Mouse (Mus musculus): Measurements from ENCODE around the gene Psmb10. TPM values are rescaled to one million over a fixed set of nuclear protein-coding genes. Genes with fewer than 3 reads are reported as not detected.
"Not testable (repeated sequence)": the region's sequence is repeated elsewhere in the genome, so short reads cannot be mapped to it uniquely, and the experiment has no call there.

Gene Psmb10
- 73.5 TPM for polyA plus RNA-seq (2012; fragmentation: generic; extraction: Trizol)
- long read RNA-seq, experiment 1, transcript Psmb10-201 (8 exons, 1,311 nt), result major isoform, 14 of 23 reads
- long read RNA-seq, experiment 1, partial matches to known transcripts, result 2 of 23 reads
- long read RNA-seq, experiment 1, other reads (novel, unspliced or antisense), result 1 of 23 reads
- long read RNA-seq, experiment 2, transcript Psmb10-201 (8 exons, 1,311 nt), result major isoform, 6 of 10 reads
- long read RNA-seq, experiment 2, partial matches to known transcripts, result 0 of 10 reads
- long read RNA-seq, experiment 2, other reads (novel, unspliced or antisense), result 0 of 10 reads

DNA sequence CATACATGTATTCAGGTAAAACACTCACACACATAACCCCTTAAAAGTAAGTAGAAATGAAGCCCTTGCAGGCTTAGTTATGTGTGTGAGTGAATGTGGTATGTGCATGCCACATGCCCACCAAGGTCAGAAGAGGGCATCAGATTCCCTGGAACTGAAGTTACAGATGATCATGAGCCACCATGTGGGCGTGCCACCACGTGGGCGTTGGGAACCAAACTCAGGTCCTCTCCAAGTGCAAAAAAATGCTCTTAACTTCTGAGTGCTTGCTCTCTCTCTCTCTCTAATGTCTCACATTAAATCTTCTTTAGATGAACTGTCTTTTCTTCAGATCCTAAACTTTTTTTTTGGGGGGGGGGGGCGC lies at the start of gene Psmb10:
TSS of gene Psmb10 (minus strand) at position 139 of the 364 bp plus-strand sequence.
- H3ac ChIP-seq (ENCODE audit: control insufficient read depth, insufficient read length, low read depth), result peak within 1 kb of the TSS; percentile 79
- TF ChIP-seq MYOG (IDR thresholded peaks at IDR 0.05; ENCODE audit: control insufficient read depth, extremely low read depth, insufficient read length), result no peak
- peak; percentile 71 for TF ChIP-seq USF1 (IDR thresholded peaks at IDR 0.05; ENCODE audit: low read depth)
- no peak for TF ChIP-seq CTCF (IDR thresholded peaks at IDR 0.05; ENCODE audit: control insufficient read depth, insufficient read depth, insufficient read length)
- no peak for TF ChIP-seq FOSL1 (IDR thresholded peaks at IDR 0.05; ENCODE audit: insufficient read depth, low read length, poor library complexity, severe bottlenecking)
- TF ChIP-seq MAX (IDR thresholded peaks at IDR 0.05), result peak; percentile 95
- H3K4me3 ChIP-seq (ENCODE audit: insufficient read depth, poor library complexity, severe bottlenecking), result peak within 1 kb of the TSS; percentile 71
- peaks cover 34% of the 10 kb centered on the region for H3K36me3 ChIP-seq (ENCODE audit: control insufficient read depth, insufficient read depth)
- H3K79me2 ChIP-seq (ENCODE audit: control insufficient read depth, insufficient read depth), result no peaks in the 10 kb centered on the region
- no peaks in the 10 kb centered on the region for H3K27me3 ChIP-seq (ENCODE audit: control insufficient read depth, insufficient read depth, insufficient read length)
- peaks cover 2% of the 10 kb centered on the region for H3K79me3 ChIP-seq (ENCODE audit: low read depth)

GRCm38 (mm10) chr8:105983406-105983805 lies 45.2 kb upstream of the Psmb10 start:
- H3K36me3 ChIP-seq (ENCODE audit: control insufficient read depth, insufficient read depth); H3K4me3 ChIP-seq (ENCODE audit: insufficient read depth, poor library complexity, severe bottlenecking); H3K79me3 ChIP-seq (ENCODE audit: low read depth); H3ac ChIP-seq (ENCODE audit: control insufficient read depth, insufficient read length, low read depth); H3K79me2 ChIP-seq (ENCODE audit: control insufficient read depth, insufficient read depth): not testable (repeated sequence)
- H3K27me3 ChIP-seq (ENCODE audit: control insufficient read depth, insufficient read depth, insufficient read length), result peaks cover 20% of the 10 kb centered on the region

- Histone ChIP-seq H3K36me3 (ENCODE audit: control insufficient read depth, insufficient read depth) (no peaks in the 10 kb centered on the region), H3K4me3 (ENCODE audit: insufficient read depth, poor library complexity, severe bottlenecking) (no peak overlapping the region), H3K27me3 (ENCODE audit: control insufficient read depth, insufficient read depth, insufficient read length) (peaks cover 18% of the 10 kb centered on the region), H3K79me3 (ENCODE audit: low read depth) (no peaks in the 10 kb centered on the region), H3K79me2 (ENCODE audit: control insufficient read depth, insufficient read depth) (no peaks in the 10 kb centered on the region), H3ac (ENCODE audit: control insufficient read depth, insufficient read length, low read depth) (no peak overlapping the region)
- TF ChIP-seq MAX (IDR thresholded peaks at IDR 0.05) (no peak), FOSL1 (IDR thresholded peaks at IDR 0.05; ENCODE audit: insufficient read depth, low read length, poor library complexity, severe bottlenecking) (no peak), CTCF (IDR thresholded peaks at IDR 0.05; ENCODE audit: control insufficient read depth, insufficient read depth, insufficient read length) (no peak), CEBPB (IDR thresholded peaks at IDR 0.05; ENCODE audit: low read depth) (no peak), MYOD1 (IDR thresholded peaks at IDR 0.05; ENCODE audit: control insufficient read depth, insufficient read length, low read depth) (no peak), MYOG (IDR thresholded peaks at IDR 0.05; ENCODE audit: control insufficient read depth, extremely low read depth, insufficient read length) (no peak), USF1 (IDR thresholded peaks at IDR 0.05; ENCODE audit: low read depth) (no peak)
These were observed 42.9 kb upstream of the Psmb10 start for GRCm38 (mm10) chr8:105981146-105981545.

GRCm38 (mm10) chr8:105979325-105979724 lies 41.1 kb upstream of the Psmb10 start, which contains the start of gene Dpep3:
Gene Dpep3, minus strand, starts transcription at chr8:105979429.
- Histone ChIP-seq H3K4me3 (ENCODE audit: insufficient read depth, poor library complexity, severe bottlenecking) (no peak within 1 kb of the TSS), H3K79me3 (ENCODE audit: low read depth) (no peaks in the 10 kb centered on the region), H3K36me3 (ENCODE audit: control insufficient read depth, insufficient read depth) (no peaks in the 10 kb centered on the region), H3K27me3 (ENCODE audit: control insufficient read depth, insufficient read depth, insufficient read length) (peaks cover 8% of the 10 kb centered on the region), H3ac (ENCODE audit: control insufficient read depth, insufficient read length, low read depth) (no peak within 1 kb of the TSS), H3K79me2 (ENCODE audit: control insufficient read depth, insufficient read depth) (no peaks in the 10 kb centered on the region)
- TF ChIP-seq FOSL1 (IDR thresholded peaks at IDR 0.05; ENCODE audit: insufficient read depth, low read length, poor library complexity, severe bottlenecking), result no peak
- no peak for TF ChIP-seq CTCF (IDR thresholded peaks at IDR 0.05; ENCODE audit: control insufficient read depth, insufficient read depth, insufficient read length)
- no peak for TF ChIP-seq USF1 (IDR thresholded peaks at IDR 0.05; ENCODE audit: low read depth)
- no peak for TF ChIP-seq MYOD1 (IDR thresholded peaks at IDR 0.05; ENCODE audit: control insufficient read depth, insufficient read length, low read depth)
- no peak for TF ChIP-seq CEBPB (IDR thresholded peaks at IDR 0.05; ENCODE audit: low read depth)
- no peak for TF ChIP-seq MYOG (IDR thresholded peaks at IDR 0.05; ENCODE audit: control insufficient read depth, extremely low read depth, insufficient read length)
- TF ChIP-seq MAX (IDR thresholded peaks at IDR 0.05), result no peak

DNA sequence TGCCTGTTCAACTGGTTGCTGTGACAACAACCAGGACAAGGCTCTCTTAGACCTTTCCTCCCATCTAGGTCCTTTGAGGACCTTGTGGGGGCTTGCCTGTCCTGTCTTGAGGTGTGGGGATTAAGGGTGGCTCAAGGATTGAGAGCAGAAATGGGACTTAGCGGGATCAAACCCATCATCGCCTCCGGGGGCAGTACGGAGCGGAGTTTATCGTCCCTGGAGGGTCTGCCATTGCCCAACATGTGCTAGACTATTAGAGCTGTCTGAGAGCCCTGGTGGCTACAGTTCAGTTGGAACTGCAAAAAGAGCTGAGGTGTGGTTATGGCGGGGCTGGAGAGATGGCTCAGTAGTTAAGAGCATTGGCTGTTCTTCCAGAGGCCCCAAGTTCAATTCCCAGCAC lies 37.1 kb upstream of the Psmb10 start:
- no peak overlapping the region for H3K4me3 ChIP-seq (ENCODE audit: insufficient read depth, poor library complexity, severe bottlenecking)
- no peaks in the 10 kb centered on the region for H3K79me3 ChIP-seq (ENCODE audit: low read depth)
- no peak for TF ChIP-seq MAX (IDR thresholded peaks at IDR 0.05)
- H3K79me2 ChIP-seq (ENCODE audit: control insufficient read depth, insufficient read depth), result no peaks in the 10 kb centered on the region
- H3ac ChIP-seq (ENCODE audit: control insufficient read depth, insufficient read length, low read depth), result no peak overlapping the region
- H3K36me3 ChIP-seq (ENCODE audit: control insufficient read depth, insufficient read depth), result no peaks in the 10 kb centered on the region
- no peaks in the 10 kb centered on the region for H3K27me3 ChIP-seq (ENCODE audit: control insufficient read depth, insufficient read depth, insufficient read length)

GRCm38 (mm10) chr8:105971019-105971720 lies 32.9 kb upstream of the Psmb10 start:
- no peaks in the 10 kb centered on the region for H3K79me2 ChIP-seq (ENCODE audit: control insufficient read depth, insufficient read depth)
- no peak overlapping the region for H3K4me3 ChIP-seq (ENCODE audit: insufficient read depth, poor library complexity, severe bottlenecking)
- no peaks in the 10 kb centered on the region for H3K79me3 ChIP-seq (ENCODE audit: low read depth)
- H3K36me3 ChIP-seq (ENCODE audit: control insufficient read depth, insufficient read depth), result no peaks in the 10 kb centered on the region
- TF ChIP-seq MYOG (IDR thresholded peaks at IDR 0.05; ENCODE audit: control insufficient read depth, extremely low read depth, insufficient read length) (no peak), CEBPB (IDR thresholded peaks at IDR 0.05; ENCODE audit: low read depth) (no peak), MYOD1 (IDR thresholded peaks at IDR 0.05; ENCODE audit: control insufficient read depth, insufficient read length, low read depth) (no peak), FOSL1 (IDR thresholded peaks at IDR 0.05; ENCODE audit: insufficient read depth, low read length, poor library complexity, severe bottlenecking) (no peak), USF1 (IDR thresholded peaks at IDR 0.05; ENCODE audit: low read depth) (no peak), MAX (IDR thresholded peaks at IDR 0.05) (no peak), CTCF (IDR thresholded peaks at IDR 0.05; ENCODE audit: control insufficient read depth, insufficient read depth, insufficient read length) (no peak)
- H3ac ChIP-seq (ENCODE audit: control insufficient read depth, insufficient read length, low read depth), result no peak overlapping the region
- H3K27me3 ChIP-seq (ENCODE audit: control insufficient read depth, insufficient read depth, insufficient read length), result no peaks in the 10 kb centered on the region

Measured in C2C12 (cell line).